Mouse (Mus musculus): ENCODE measurements around the gene Capn3.

- TF ChIP-seq CTCF (IDR thresholded peaks at IDR 0.05; ENCODE audit: low read depth, low read length), result peak; percentile 52
- TF ChIP-seq TAL1 (conservative IDR thresholded peaks at IDR 0.05; ENCODE audit: low read depth, low read length), result no peak
- no peak for TF ChIP-seq POLR2AphosphoS5 (IDR thresholded peaks at IDR 0.05; ENCODE audit: insufficient replicate concordance, low read depth, low read length)
- no peak for TF ChIP-seq GATA2 (IDR thresholded peaks at IDR 0.05; ENCODE audit: borderline replicate concordance, low read depth, low read length)
- TF ChIP-seq GATA1 (IDR thresholded peaks at IDR 0.05; ENCODE audit: borderline replicate concordance, low read length), result no peak
Measured at GRCm38 (mm10) chr2:120478600-120478999, 22.8 kb downstream of the Capn3 start.
